Mouse (Mus musculus) 3134 (cell line): ENCODE results near the gene Npc1l1.

Experiments used
- DNase-seq: peaks from one replicate; pipeline ENCODE4 v3.0.0-alpha.2; 2011; ENCODE audit warnings: low spot score; ENCODE audit not compliant: insufficient read length; ENCODE audit errors: extremely low read depth

Npc1l1 gene

GRCm38 (mm10) chr11:6164781-6165180 is 65.2 kb downstream of the Npc1l1 start:
- DNase-seq, result no peak

GRCm38 (mm10) chr11:6163706-6164105 is 66.2 kb downstream of the Npc1l1 start:
- no peak for DNase-seq

- DNase-seq, result no peak
Observed at GRCm38 (mm10) chr11:6163062-6163461, 66.9 kb downstream of the Npc1l1 start.

GRCm38 (mm10) chr11:6161549-6161948 is 68.4 kb downstream of the Npc1l1 start:
- DNase-seq, result no peak
